Mouse (Mus musculus): Measurements from ENCODE around the gene Fam19a4. TPM values are rescaled to one million over a fixed set of nuclear protein-coding genes. Genes with fewer than 3 reads are reported as not detected.

Gene Fam19a4
- not detected in 2 replicates for polyA plus RNA-seq (2012; ENCODE audit: insufficient read depth, insufficient read length, low replicate concordance, missing spikeins)

GRCm38 (mm10) chr6:97060074-97060681 is at the start of gene Fam19a4:
Gene Fam19a4, minus strand, starts transcription at chr6:97060413.
- Histone ChIP-seq H3K4me3 (ENCODE audit: insufficient read depth, low read depth, low read length) (peak within 1 kb of the TSS; percentile 2; the same call in 1 of the 2 replicates), H3K27ac (ENCODE audit: insufficient read depth, low read depth, low read length) (no peak within 1 kb of the TSS), H3K4me1 (ENCODE audit: control insufficient read depth, insufficient read depth, low read length) (peaks cover 12% of the 10 kb centered on the region)
- TF ChIP-seq CTCF (IDR thresholded peaks at IDR 0.05; ENCODE audit: insufficient read depth, low read depth, low read length): no peak
- no peak for TF ChIP-seq POLR2A (IDR thresholded peaks at IDR 0.05; ENCODE audit: insufficient read depth, low read depth, low read length)
- 3% methylated on average over 30 of the region's 30 CpGs for WGBS

GRCm38 (mm10) chr6:97106777-97107176 is 46.6 kb upstream of the Fam19a4 start:
- 10% methylated on average over 2 of the region's 2 CpGs for WGBS
- Histone ChIP-seq H3K4me1 (ENCODE audit: control insufficient read depth, insufficient read depth, low read length) (no peaks in the 10 kb centered on the region), H3K4me3 (ENCODE audit: insufficient read depth, low read depth, low read length) (no peak overlapping the region), H3K27ac (ENCODE audit: insufficient read depth, low read depth, low read length) (no peak overlapping the region)
- TF ChIP-seq CTCF (IDR thresholded peaks at IDR 0.05; ENCODE audit: insufficient read depth, low read depth, low read length) (no peak), POLR2A (IDR thresholded peaks at IDR 0.05; ENCODE audit: insufficient read depth, low read depth, low read length) (no peak)

- no peak overlapping the region for H3K4me3 ChIP-seq (ENCODE audit: insufficient read depth, low read depth, low read length)
- H3K4me1 ChIP-seq (ENCODE audit: control insufficient read depth, insufficient read depth, low read length): no peaks in the 10 kb centered on the region
- WGBS: 88% methylated on average over 8 of the region's 8 CpGs
- TF ChIP-seq CTCF (IDR thresholded peaks at IDR 0.05; ENCODE audit: insufficient read depth, low read depth, low read length): no peak
- no peak for TF ChIP-seq POLR2A (IDR thresholded peaks at IDR 0.05; ENCODE audit: insufficient read depth, low read depth, low read length)
- no peak overlapping the region for H3K27ac ChIP-seq (ENCODE audit: insufficient read depth, low read depth, low read length)
Observed at GRCm38 (mm10) chr6:97106106-97106505, 45.9 kb upstream of the Fam19a4 start.

DNA sequence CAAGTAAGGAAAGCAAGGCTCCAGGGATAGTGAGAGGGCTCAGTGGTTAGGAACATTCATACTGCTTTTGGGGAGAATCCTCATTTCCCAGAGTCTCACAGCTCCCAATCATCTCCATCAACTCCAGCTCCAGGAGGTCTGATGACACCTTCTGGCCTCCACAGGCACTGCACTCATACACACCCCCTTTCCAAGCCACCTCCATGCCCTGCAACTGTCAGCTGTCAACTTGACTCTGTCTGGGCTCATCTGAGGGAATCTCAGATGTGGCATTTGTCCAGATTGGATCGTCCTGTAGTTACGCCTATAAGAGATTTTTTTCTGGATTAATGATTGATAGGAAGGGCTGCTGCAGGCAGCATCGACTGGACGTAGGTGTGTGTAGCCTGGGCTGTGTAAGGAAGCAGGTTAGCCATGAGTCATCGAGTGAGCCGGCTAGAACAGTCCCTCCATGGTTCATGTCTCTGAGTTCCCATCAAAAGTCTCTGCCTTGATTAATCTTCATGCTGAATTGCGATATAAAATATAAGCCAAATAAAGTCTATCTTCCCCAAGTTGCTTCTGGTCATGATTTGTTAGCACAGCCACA is 44.1 kb upstream of the Fam19a4 start:
- TF ChIP-seq CTCF (IDR thresholded peaks at IDR 0.05; ENCODE audit: insufficient read depth, low read depth, low read length) (no peak), POLR2A (IDR thresholded peaks at IDR 0.05; ENCODE audit: insufficient read depth, low read depth, low read length) (no peak)
- WGBS: 93% methylated on average over 7 of the region's 7 CpGs
- Histone ChIP-seq H3K4me3 (ENCODE audit: insufficient read depth, low read depth, low read length) (no peak overlapping the region), H3K4me1 (ENCODE audit: control insufficient read depth, insufficient read depth, low read length) (no peaks in the 10 kb centered on the region), H3K27ac (ENCODE audit: insufficient read depth, low read depth, low read length) (no peak overlapping the region)

DNA sequence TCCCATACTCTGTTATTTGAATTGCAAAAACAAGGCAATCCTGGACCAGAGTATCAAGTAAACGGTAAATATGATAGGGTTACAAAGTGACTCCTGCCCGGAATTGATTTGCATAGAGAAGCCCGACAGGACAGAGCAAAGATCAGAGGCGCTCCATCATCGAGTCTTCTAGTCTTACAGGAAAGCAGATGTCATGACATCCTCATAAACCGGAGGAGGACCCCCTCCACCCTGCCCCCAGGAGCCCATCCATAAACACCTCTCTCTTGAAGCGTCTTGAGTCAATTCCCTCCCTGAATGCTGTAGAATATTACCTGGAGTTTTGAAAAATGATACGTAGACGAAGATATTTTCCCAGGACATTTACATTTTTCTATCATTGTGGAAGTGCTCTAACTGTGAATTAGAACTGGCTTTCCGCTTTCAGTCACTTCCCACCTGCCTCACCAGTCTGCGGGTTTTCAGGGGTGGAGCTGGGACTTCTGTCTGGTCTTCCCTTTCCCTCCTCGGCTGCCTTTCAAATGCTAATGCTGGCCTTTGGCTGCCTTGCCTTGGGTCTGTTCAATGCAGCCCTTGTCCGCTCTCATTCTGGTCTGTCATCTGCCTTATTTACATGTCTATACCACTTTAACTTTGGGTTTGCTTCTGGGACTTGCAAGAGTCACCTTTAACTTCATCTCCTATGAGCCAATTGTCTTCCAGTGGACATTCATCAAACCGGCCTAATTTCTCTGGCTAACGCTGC is 41.9 kb upstream of the Fam19a4 start:
- TF ChIP-seq POLR2A (IDR thresholded peaks at IDR 0.05; ENCODE audit: insufficient read depth, low read depth, low read length) (no peak), CTCF (IDR thresholded peaks at IDR 0.05; ENCODE audit: insufficient read depth, low read depth, low read length) (no peak)
- WGBS: 41% methylated on average over 15 of the region's 15 CpGs
- no peaks in the 10 kb centered on the region for H3K4me1 ChIP-seq (ENCODE audit: control insufficient read depth, insufficient read depth, low read length)
- H3K27ac ChIP-seq (ENCODE audit: insufficient read depth, low read depth, low read length): no peak overlapping the region
- no peak overlapping the region for H3K4me3 ChIP-seq (ENCODE audit: insufficient read depth, low read depth, low read length)

DNA sequence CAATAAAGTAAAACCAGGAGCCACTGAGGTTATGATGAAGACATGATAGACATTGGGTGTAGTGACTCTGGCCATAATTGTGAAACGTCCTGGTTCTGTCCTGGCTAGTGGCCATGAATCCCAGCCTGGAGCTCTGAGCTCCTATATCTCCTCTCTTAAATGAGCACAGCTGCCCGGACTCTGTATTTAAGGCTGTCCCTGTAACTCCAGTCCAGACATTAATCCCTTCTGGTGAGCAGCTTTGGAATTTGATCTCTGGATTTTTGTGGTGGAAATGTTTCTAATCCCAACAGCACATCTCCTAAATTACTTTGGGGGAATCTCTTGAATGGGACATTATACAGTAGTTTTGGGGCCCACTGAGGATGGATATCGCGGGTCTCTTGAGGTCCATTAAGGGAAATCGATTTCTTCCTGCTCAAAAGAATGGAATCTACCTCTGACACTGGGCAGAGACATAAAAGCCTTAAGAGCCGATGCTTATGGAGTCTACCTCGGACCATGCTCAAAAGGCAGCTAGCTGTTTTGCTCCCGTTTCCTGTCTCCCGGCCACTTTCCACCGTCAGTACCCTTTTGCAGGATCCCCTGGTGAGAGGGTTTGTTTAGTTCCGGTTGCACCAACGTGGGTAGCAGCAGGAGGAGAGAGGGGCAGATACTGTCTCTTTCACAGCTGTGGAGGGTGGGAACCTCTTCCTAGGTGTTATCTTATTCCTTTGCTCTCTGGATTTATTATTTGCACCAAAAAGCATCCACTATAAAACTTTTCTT is 41.2 kb upstream of the Fam19a4 start:
- H3K4me1 ChIP-seq (ENCODE audit: control insufficient read depth, insufficient read depth, low read length): no peaks in the 10 kb centered on the region
- TF ChIP-seq POLR2A (IDR thresholded peaks at IDR 0.05; ENCODE audit: insufficient read depth, low read depth, low read length) (no peak), CTCF (IDR thresholded peaks at IDR 0.05; ENCODE audit: insufficient read depth, low read depth, low read length) (no peak)
- H3K27ac ChIP-seq (ENCODE audit: insufficient read depth, low read depth, low read length): no peak overlapping the region
- H3K4me3 ChIP-seq (ENCODE audit: insufficient read depth, low read depth, low read length): no peak overlapping the region
- 48% methylated on average over 12 of the region's 12 CpGs for WGBS

DNA sequence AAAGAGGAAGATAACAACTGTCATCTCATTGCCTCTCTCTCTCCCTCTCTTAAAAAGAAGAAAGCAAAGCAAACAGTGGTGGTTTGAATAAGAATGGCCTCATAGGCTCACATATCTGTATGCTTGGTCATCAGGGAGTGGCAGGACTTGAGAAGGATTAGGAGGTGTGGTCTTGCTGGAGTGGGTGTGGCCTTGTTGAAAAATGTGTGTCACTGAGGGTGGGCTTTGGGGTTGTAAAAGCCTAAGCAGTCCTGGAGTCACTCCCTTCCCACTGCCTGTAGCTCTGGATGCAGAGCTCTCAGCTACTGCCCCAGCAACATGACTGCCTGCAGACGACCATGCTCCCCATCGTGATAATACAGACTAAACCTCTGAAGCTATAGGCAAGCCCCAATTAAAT is 22.1 kb upstream of the Fam19a4 start:
- H3K27ac ChIP-seq (ENCODE audit: insufficient read depth, low read depth, low read length): no peak overlapping the region
- 96% methylated on average over 2 of the region's 2 CpGs for WGBS
- no peak overlapping the region for H3K4me3 ChIP-seq (ENCODE audit: insufficient read depth, low read depth, low read length)
- H3K4me1 ChIP-seq (ENCODE audit: control insufficient read depth, insufficient read depth, low read length): peaks cover 9% of the 10 kb centered on the region
- no peak for TF ChIP-seq POLR2A (IDR thresholded peaks at IDR 0.05; ENCODE audit: insufficient read depth, low read depth, low read length)
- no peak for TF ChIP-seq CTCF (IDR thresholded peaks at IDR 0.05; ENCODE audit: insufficient read depth, low read depth, low read length)

DNA sequence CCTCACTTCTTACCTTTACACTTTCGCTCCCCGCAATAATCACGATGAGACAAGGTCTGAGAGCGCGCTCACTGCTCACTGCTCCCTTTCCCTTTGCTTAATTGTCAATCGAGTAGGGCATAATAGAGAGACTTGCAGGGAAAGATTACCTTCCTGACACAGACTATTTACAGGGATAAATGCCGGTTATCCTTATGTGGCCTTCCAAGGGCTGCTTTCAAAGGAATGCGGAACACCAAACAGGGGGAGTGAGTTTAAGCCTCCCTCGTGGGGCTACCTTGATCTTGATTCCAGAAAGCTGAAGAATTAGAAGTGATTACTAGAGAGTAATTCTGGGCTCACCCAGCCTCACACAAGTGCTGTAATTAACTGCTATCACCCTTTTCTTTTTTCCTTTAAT is 19.8 kb upstream of the Fam19a4 start:
- WGBS: 38% methylated on average over 9 of the region's 9 CpGs
- TF ChIP-seq CTCF (IDR thresholded peaks at IDR 0.05; ENCODE audit: insufficient read depth, low read depth, low read length) (no peak), POLR2A (IDR thresholded peaks at IDR 0.05; ENCODE audit: insufficient read depth, low read depth, low read length) (no peak)
- Histone ChIP-seq H3K4me1 (ENCODE audit: control insufficient read depth, insufficient read depth, low read length) (peaks cover 9% of the 10 kb centered on the region), H3K27ac (ENCODE audit: insufficient read depth, low read depth, low read length) (no peak overlapping the region), H3K4me3 (ENCODE audit: insufficient read depth, low read depth, low read length) (no peak overlapping the region)

All from olfactory bulb, adult 2 months (tissue).